Mouse (Mus musculus): ENCODE data around the gene Mapk6.

GRCm38 (mm10) chr9:75408204-75408826 lies 1.5 kb downstream of the Mapk6 start:
- TF ChIP-seq CTCF (IDR thresholded peaks at IDR 0.05; ENCODE audit: low read depth) (no peak), EP300 (IDR thresholded peaks at IDR 0.05; ENCODE audit: low read depth) (no peak)
